Mouse (Mus musculus) embryonic facial prominence, embryonic 15.5 days (tissue): ENCODE results near the gene Rexo4. TPM values are rescaled to one million over a fixed set of nuclear protein-coding genes. Genes with fewer than 3 reads are reported as not detected.

Experiments
- ATAC-seq: fragments of 200-750 bp; cut with Nextera tagmentation; 2 replicates; pipeline ENCODE4 v1.8.0; 2017; ENCODE audit warnings: low read depth, moderate TSS enrichment; ENCODE audit not compliant: insufficient number of reproducible peaks, low FRiP score, low TSS enrichment
- H3K27ac ChIP-seq: fragments of 300-500 bp; sonication (generic); replicated peaks from 2 replicates; pipeline ENCODE4 v1.5.1; 2015; ENCODE audit warnings: mild to moderate bottlenecking, inconsistent platforms
- H3K27me3 ChIP-seq: fragments of 300-500 bp; sonication (generic); 2 replicates; pipeline ENCODE4 v1.6.1; 2015; ENCODE audit warnings: inconsistent platforms
- H3K36me3 ChIP-seq: fragments of 300-500 bp; sonication (generic); 2 replicates; pipeline ENCODE4 v1.6.1; 2015; ENCODE audit warnings: mild to moderate bottlenecking, inconsistent platforms
- H3K4me1 ChIP-seq: fragments of 300-500 bp; sonication (generic); 2 replicates; pipeline ENCODE4 v1.6.1; 2015; ENCODE audit warnings: inconsistent platforms
- H3K4me2 ChIP-seq: fragments of 300-500 bp; sonication (generic); replicated peaks from 2 replicates; pipeline ENCODE4 v1.6.1; 2015; ENCODE audit warnings: mild to moderate bottlenecking, inconsistent platforms
- H3K4me3 ChIP-seq: fragments of 300-500 bp; sonication (generic); replicated peaks from 2 replicates; pipeline ENCODE4 v1.5.1; 2015; ENCODE audit warnings: mild to moderate bottlenecking, inconsistent platforms
- H3K9ac ChIP-seq: fragments of 300-500 bp; sonication (generic); 2 replicates; pipeline ENCODE4 v1.6.1; 2015; ENCODE audit warnings: inconsistent platforms
- H3K9me3 ChIP-seq: fragments of 300-500 bp; sonication (generic); replicated peaks from 2 replicates; pipeline ENCODE4 v1.6.1; 2016; ENCODE audit warnings: inconsistent platforms
- WGBS: fragments of 180-500 bp; shearing (Covaris S2); methylation state at CpG from one replicate; pipeline ENCODE4 v1.1.7; 2015; 5-methylcytosine and 5-hydroxymethylcytosine counted together
- polyA plus RNA-seq: library from polyadenylated mRNA; unstranded; fragments of >200 nt; fragmentation: Nextera tagmentation; extraction: Ambion mirVana; gene quantifications from 2 replicates; pipeline ENCODE4 v1.2.1, GENCODE M21; 2015

Gene Rexo4
- polyA plus RNA-seq, 1 experiment from 2014 or later = 48.6 TPM

- peak overlapping the region; percentile 63 for H3K4me2 ChIP-seq
- H3K4me3 ChIP-seq = peak overlapping the region; percentile 61
- peaks cover 47% of the 10 kb centered on the region for H3K4me1 ChIP-seq
- 75% methylated on average over 18 of the region's 18 CpGs for WGBS
- H3K9ac ChIP-seq = peak overlapping the region; percentile 61
- no peaks in the 10 kb centered on the region for H3K9me3 ChIP-seq
- H3K27ac ChIP-seq = no peak overlapping the region
- peaks cover 59% of the 10 kb centered on the region for H3K36me3 ChIP-seq
- no peaks in the 10 kb centered on the region for H3K27me3 ChIP-seq
- ATAC-seq = no peak
Observed at GRCm38 (mm10) chr2:26908710-26909386, 55.3 kb downstream of the Rexo4 start.

DNA sequence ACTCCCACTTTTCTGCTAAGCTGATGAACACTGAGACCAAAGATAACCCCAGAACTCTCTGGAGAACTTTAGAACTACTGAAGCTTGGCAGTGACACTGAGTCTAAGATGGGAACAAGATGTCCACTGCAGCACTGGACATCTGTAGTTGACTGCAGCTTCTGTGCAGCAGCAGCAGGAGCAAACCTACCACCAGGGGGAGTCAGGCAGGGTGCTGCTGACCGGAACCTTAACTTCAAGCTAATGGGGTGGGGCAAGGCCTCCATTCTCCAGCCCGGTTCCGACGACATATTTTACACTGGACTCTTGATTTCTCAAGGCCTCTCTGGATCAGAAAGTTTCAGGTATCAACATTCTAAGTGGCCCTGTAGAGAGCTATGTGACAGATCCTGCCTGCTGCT lies 57.1 kb downstream of the Rexo4 start:
- H3K9ac ChIP-seq = no peak overlapping the region
- WGBS = 58% methylated on average over 4 of the region's 4 CpGs
- no peaks in the 10 kb centered on the region for H3K27me3 ChIP-seq
- no peak overlapping the region for H3K4me2 ChIP-seq
- H3K4me1 ChIP-seq = peaks cover 43% of the 10 kb centered on the region
- H3K4me3 ChIP-seq = no peak overlapping the region
- no peak overlapping the region for H3K27ac ChIP-seq
- H3K9me3 ChIP-seq = no peaks in the 10 kb centered on the region
- no peak for ATAC-seq
- H3K36me3 ChIP-seq = peaks cover 42% of the 10 kb centered on the region

- Histone ChIP-seq H3K4me3 (no peak overlapping the region), H3K27ac (no peak overlapping the region), H3K36me3 (peaks cover 39% of the 10 kb centered on the region), H3K9ac (no peak overlapping the region), H3K4me2 (no peak overlapping the region), H3K4me1 (peaks cover 44% of the 10 kb centered on the region), H3K9me3 (no peaks in the 10 kb centered on the region), H3K27me3 (no peaks in the 10 kb centered on the region)
- ATAC-seq = no peak
- WGBS = 95% methylated on average over 3 of the region's 3 CpGs
Observed at GRCm38 (mm10) chr2:26906431-26906830, 57.8 kb downstream of the Rexo4 start.

DNA sequence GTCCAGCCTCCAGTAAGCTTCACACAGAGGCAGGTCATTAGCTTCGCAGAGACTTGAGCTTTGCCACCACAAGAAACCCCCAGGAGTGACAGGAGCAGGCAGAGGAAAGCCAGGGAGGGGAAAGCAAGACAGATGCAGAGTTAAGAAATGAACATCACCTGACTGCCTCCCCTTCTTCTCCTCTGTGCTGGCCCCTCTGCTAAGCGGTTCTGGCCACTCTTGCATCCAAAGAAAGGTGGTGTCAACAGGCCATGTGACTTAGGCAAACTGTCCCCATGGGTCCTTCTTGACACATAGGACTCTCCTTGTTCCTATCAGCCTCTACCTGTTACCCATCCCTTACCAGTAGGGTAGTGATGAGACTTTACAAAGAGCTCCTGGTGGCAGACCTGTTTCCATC lies 58.2 kb downstream of the Rexo4 start:
- H3K27ac ChIP-seq = no peak overlapping the region
- H3K36me3 ChIP-seq = peaks cover 39% of the 10 kb centered on the region
- WGBS = 84% methylated on average over 2 of the region's 2 CpGs
- no peak overlapping the region for H3K9ac ChIP-seq
- no peak overlapping the region for H3K4me2 ChIP-seq
- no peak overlapping the region for H3K4me3 ChIP-seq
- no peak for ATAC-seq
- H3K4me1 ChIP-seq = peaks cover 47% of the 10 kb centered on the region
- H3K9me3 ChIP-seq = no peaks in the 10 kb centered on the region
- H3K27me3 ChIP-seq = no peaks in the 10 kb centered on the region

Other genes starting within 250 kb of the Rexo4 start
- not detected in 2 replicates for gene Abo, start 99.4 kb downstream of the Rexo4 start, polyA plus RNA-seq
- 28.4 and 28.8 TPM in 2 replicates for gene Surf6, start 61.5 kb downstream of the Rexo4 start, polyA plus RNA-seq
- 52.4 and 56.4 TPM in 2 replicates for gene Med22, start 53.7 kb downstream of the Rexo4 start, polyA plus RNA-seq
- 584 and 598 TPM in 2 replicates for gene Rpl7a, start 53.6 kb downstream of the Rexo4 start, polyA plus RNA-seq
- gene Surf2, start 48.0 kb downstream of the Rexo4 start, polyA plus RNA-seq = 38.2 TPM in 2 replicates
- 58.4 and 60.4 TPM in 2 replicates for gene Surf1, start 47.9 kb downstream of the Rexo4 start, polyA plus RNA-seq
- gene Surf4, start 30.5 kb downstream of the Rexo4 start, polyA plus RNA-seq = 265 and 273 TPM in 2 replicates
- 0.07 and 0.14 TPM in 2 replicates for gene Stkld1, start 30.3 kb downstream of the Rexo4 start, polyA plus RNA-seq
- gene Adamts13, start 9.0 kb upstream of the Rexo4 start, polyA plus RNA-seq = 0.12 and 0.25 TPM in 2 replicates
- 72.7 and 82.7 TPM in 2 replicates for gene Cacfd1, start 45.5 kb upstream of the Rexo4 start, polyA plus RNA-seq
- gene Slc2a6, start 63.6 kb upstream of the Rexo4 start, polyA plus RNA-seq = 0.91 and 1.1 TPM in 2 replicates
- gene Mymk, start 107.8 kb upstream of the Rexo4 start, polyA plus RNA-seq = 63.7 and 71.1 TPM in 2 replicates
- gene Adamtsl2, start 115.0 kb upstream of the Rexo4 start, polyA plus RNA-seq = 3.8 and 5.0 TPM in 2 replicates
- 0.12 and 0.31 TPM in 2 replicates for gene Fam163b, start 178.1 kb upstream of the Rexo4 start, polyA plus RNA-seq
- gene Dbh, start 200.8 kb upstream of the Rexo4 start, polyA plus RNA-seq = 0.55 and 1.1 TPM in 2 replicates